Comparison of ENCODE assay signal across 10 mouse cellular contexts in genomic region chr2:29857341-29857740, GRCm38 (mm10). TPM values are rescaled to one million over a fixed set of nuclear protein-coding genes. Genes with fewer than 3 reads are reported as not detected.
A peak's percentile ranks its signal among the peaks of the same experiment; 100 is the strongest.
DNase-seq lines count a peak whose midpoint lies in the region; ATAC-seq and TF ChIP-seq lines count a peak whose summit lies in the region.
"Had no signal": no experiment of that assay in that cellular context is flagged by ENCODE, and none has a peak within 500 bp of the region (broad histone marks: within the 10 kb centered on the region; RNA-seq: fewer than 3 reads in every experiment).

No protein-coding gene starts in this region.

- in situ Hi-C loops in Patski (cut with MboI; ENCODE audit: low pct_unique_long_range_greater_than_20kb) = no loop called here

- H3K9ac ChIP-seq in limb, embryonic 14.5 days (ENCODE audit: low read depth, low read length, severe bottlenecking) = no peak overlapping the region
- H3K9ac ChIP-seq in hindbrain, embryonic 11.5 days (ENCODE audit: low read depth, low read length) = peak overlapping the region; percentile 58
- H3K9ac ChIP-seq: heart, embryonic 12.5 days had no signal

- TF ChIP-seq CTCF in Patski (IDR thresholded peaks at IDR 0.05) = no peak

- no peak overlapping the region for H3K4me3 ChIP-seq in limb, embryonic 14.5 days (replicated peaks; ENCODE audit: low read length)
- no peak overlapping the region for H3K4me3 ChIP-seq in limb, embryonic 10.5 days
- no peak overlapping the region for H3K4me3 ChIP-seq in hindbrain, embryonic 11.5 days (ENCODE audit: low read depth, low read length)
- no peak overlapping the region for H3K4me3 ChIP-seq in myocyte
- H3K4me3 ChIP-seq: heart, embryonic 12.5 days had no signal

- H3K4me2 ChIP-seq in limb, embryonic 14.5 days (replicated peaks; ENCODE audit: low read depth, low read length, severe bottlenecking) = no peak overlapping the region
- H3K4me2 ChIP-seq in hindbrain, embryonic 11.5 days (replicated peaks; ENCODE audit: low read depth, low read length) = no peak overlapping the region; the same call in 1 of the 2 replicates
- peak overlapping the region; percentile 31 for H3K4me2 ChIP-seq in myocyte (ENCODE audit: low read depth)
- H3K4me2 ChIP-seq: heart, embryonic 12.5 days had no signal

- no peak overlapping the region for H3K27ac ChIP-seq in limb, embryonic 14.5 days (replicated peaks; ENCODE audit: low read depth, low read length)
- H3K27ac ChIP-seq in limb, embryonic 10.5 days = no peak overlapping the region
- H3K27ac ChIP-seq in hindbrain, embryonic 11.5 days (ENCODE audit: low read depth, low read length) = peak overlapping the region; percentile 97

- POLR2A ChIA-PET in Patski (lab: Charles Lee) = no interaction called here

- H3K9me3 ChIP-seq in limb, embryonic 14.5 days (ENCODE audit: control insufficient read depth, low read length) = no peaks in the 10 kb centered on the region
- no peaks in the 10 kb centered on the region for H3K9me3 ChIP-seq in limb, embryonic 10.5 days (replicated peaks)
- no peaks in the 10 kb centered on the region for H3K9me3 ChIP-seq in hindbrain, embryonic 11.5 days (ENCODE audit: control insufficient read depth, low read length)
- H3K9me3 ChIP-seq: heart, embryonic 12.5 days had no signal

- no peaks in the 10 kb centered on the region for H3K4me1 ChIP-seq in limb, embryonic 14.5 days (ENCODE audit: control insufficient read depth, insufficient read depth, low read length)
- H3K4me1 ChIP-seq in limb, embryonic 10.5 days = peaks cover 9% of the 10 kb centered on the region
- peaks cover 47% of the 10 kb centered on the region for H3K4me1 ChIP-seq in hindbrain, embryonic 11.5 days (replicated peaks; ENCODE audit: control insufficient read depth, insufficient read depth, low read length)
- H3K4me1 ChIP-seq: heart, embryonic 12.5 days had no signal

- no peaks in the 10 kb centered on the region for H3K36me3 ChIP-seq in limb, embryonic 14.5 days (ENCODE audit: control insufficient read depth, insufficient read depth, low read length)
- no peaks in the 10 kb centered on the region for H3K36me3 ChIP-seq in limb, embryonic 10.5 days
- no peaks in the 10 kb centered on the region for H3K36me3 ChIP-seq in hindbrain, embryonic 11.5 days (ENCODE audit: control insufficient read depth, insufficient read depth, low read length)
- H3K36me3 ChIP-seq in myocyte (ENCODE audit: control insufficient read depth, insufficient read depth) = no peaks in the 10 kb centered on the region
- H3K36me3 ChIP-seq: heart, embryonic 12.5 days had no signal

- CTCF ChIA-PET in Patski (lab: Charles Lee) = interaction anchor here (1.7 to 2.0 kb wide), 3 partner anchors 10 to 92 kb away, joined by 4 to 6 read pairs (median 5); no protein-coding TSS in a partner anchor

- no peaks in the 10 kb centered on the region for H3K79me2 ChIP-seq in myocyte (ENCODE audit: control insufficient read depth, insufficient read depth)

- H3ac ChIP-seq in myocyte (ENCODE audit: control insufficient read depth, insufficient read length) = no peak overlapping the region

- no peak for ATAC-seq in limb, embryonic 14.5 days (ENCODE audit: low FRiP score, low read depth)
- no peak for ATAC-seq in Patski
- no peak for ATAC-seq in hindbrain, embryonic 11.5 days (ENCODE audit: low FRiP score)
- ATAC-seq in megakaryocyte, adult 5-6 weeks (ENCODE audit: poor library complexity, severe bottlenecking) = no peak

- no peaks in the 10 kb centered on the region for H3K27me3 ChIP-seq in limb, embryonic 14.5 days (ENCODE audit: control insufficient read depth, insufficient read depth, low read length)
- H3K27me3 ChIP-seq in limb, embryonic 10.5 days (ENCODE audit: low read depth, poor library complexity, severe bottlenecking) = peaks cover 34% of the 10 kb centered on the region
- H3K27me3 ChIP-seq in Patski = no peaks in the 10 kb centered on the region
- H3K27me3 ChIP-seq in hindbrain, embryonic 11.5 days (ENCODE audit: control insufficient read depth, insufficient read depth, low read length) = no peaks in the 10 kb centered on the region
- H3K27me3 ChIP-seq in myocyte (ENCODE audit: control insufficient read depth, insufficient read depth, insufficient read length) = no peaks in the 10 kb centered on the region

- 32% methylated on average over 2 of the region's 2 CpGs for WGBS in limb, embryonic 14.5 days
- 35% methylated on average over 2 of the region's 2 CpGs for WGBS in limb, embryonic 10.5 days
- WGBS in hindbrain, embryonic 11.5 days = 35% methylated on average over 2 of the region's 2 CpGs

- intact Hi-C loops in heart, postnatal 36 days (cut with DNase I) = loop anchor here (5.0 kb wide), 1 partner anchor 90 kb away; no protein-coding TSS in a partner anchor

- peak; percentile 38 for DNase-seq in limb, embryonic 14.5 days (ENCODE audit: low spot score)
- DNase-seq in limb, embryonic 10.5 days (ENCODE audit: low spot score) = no peak
- DNase-seq in Patski (ENCODE audit: low read depth, low spot score) = peak; percentile 20
- DNase-seq in hindbrain, embryonic 11.5 days (ENCODE audit: low spot score) = no peak
- no peak for DNase-seq in heart, postnatal 36 days
- DNase-seq: cerebellum, postnatal 36 days; thymus, postnatal 4 days had no signal

- no peak for TF ChIP-seq POLR2A in limb, embryonic 14.5 days (IDR thresholded peaks at IDR 0.05; ENCODE audit: borderline replicate concordance, extremely low read depth, insufficient read depth, insufficient read length)
- no peak for TF ChIP-seq POLR2A in myocyte (IDR thresholded peaks at IDR 0.05; ENCODE audit: insufficient read length, low read depth)

TF ChIP-seq in myocyte, 11 proteins besides CTCF, POLR2A, EP300 and RAD21:
- no peak for TF ChIP-seq MYOD1 (IDR thresholded peaks at IDR 0.05; ENCODE audit: control insufficient read depth in 1 of 3, insufficient read length in 2 of 3, low read depth in 2 of 3)
- TF ChIP-seq POLR2AphosphoS2 (IDR thresholded peaks at IDR 0.05; ENCODE audit: insufficient read length, low read depth) = no peak
- TF ChIP-seq MYOG (IDR thresholded peaks at IDR 0.05; ENCODE audit: control insufficient read depth in 1 of 3, insufficient read depth in 1 of 3, insufficient read length in 2 of 3, low read depth in 2 of 3) = no peak
- TF ChIP-seq CEBPB (IDR thresholded peaks at IDR 0.05; ENCODE audit: insufficient read depth, poor library complexity, severe bottlenecking) = no peak
- TF ChIP-seq REST (IDR thresholded peaks at IDR 0.05; ENCODE audit: insufficient read depth, insufficient read length) = no peak
- TF ChIP-seq SRF (IDR thresholded peaks at IDR 0.05; ENCODE audit: control insufficient read depth, insufficient read length, low read depth) = no peak
- TF ChIP-seq MAX (IDR thresholded peaks at IDR 0.05; ENCODE audit: low read depth) = no peak
- no peak for TF ChIP-seq E2F4 (IDR thresholded peaks at IDR 0.05; ENCODE audit: insufficient read depth)
- TF ChIP-seq USF1 (IDR thresholded peaks at IDR 0.05; ENCODE audit: low read depth) = no peak
- no peak for TF ChIP-seq TCF12 (IDR thresholded peaks at IDR 0.05; ENCODE audit: insufficient read depth, poor library complexity, severe bottlenecking)
- TF ChIP-seq TCF3 (IDR thresholded peaks at IDR 0.05; ENCODE audit: insufficient read length, low read depth) = no peak
TF ChIP-seq in myocyte: peak in this region for 0.

RNA-seq across cellular contexts. Expression of gene Cercam, which starts 11.6 kb away (rescaled TPM):
- polyA plus RNA-seq in limb, embryonic 14.5 days (2012; rRNA removed) = 53.7 and 75.9 TPM in 2 replicates
- polyA plus RNA-seq in limb, embryonic 14.5 days (2014; fragmentation: Nextera tagmentation; extraction: Ambion mirVana) = 24.8 and 28.1 TPM in 2 replicates
- polyA plus RNA-seq in limb, embryonic 10.5 days (2016; fragmentation: Nextera tagmentation; extraction: Ambion mirVana) = 8.9 and 11.4 TPM in 2 replicates
- polyA plus RNA-seq in Patski (2021) (12.0 TPM), myocyte (2012; fragmentation: generic; extraction: Trizol) (10.8 TPM)
- polyA plus RNA-seq in hindbrain, embryonic 11.5 days (2014; fragmentation: Nextera tagmentation; extraction: Ambion mirVana) = 16.9 and 17.1 TPM in 2 replicates
- 1 to 10 TPM; 4.4 to 4.9 TPM for total RNA-seq in heart, postnatal 36 days (2021)
- total RNA-seq in megakaryocyte, adult 5-6 weeks (2015) = 5.3 and 9.6 TPM in 2 replicates
- total RNA-seq in megakaryocyte, adult 5-6 weeks (2017) = 4.3 and 6.7 TPM in 2 replicates

RNA-seq across cellular contexts. Expression of gene Odf2, which starts 31.7 kb away (rescaled TPM):
- 84.6 and 88.0 TPM in 2 replicates for polyA plus RNA-seq in limb, embryonic 14.5 days (2012; rRNA removed)
- 42.3 and 47.0 TPM in 2 replicates for polyA plus RNA-seq in limb, embryonic 14.5 days (2014; fragmentation: Nextera tagmentation; extraction: Ambion mirVana)
- 101 and 105 TPM in 2 replicates for polyA plus RNA-seq in limb, embryonic 10.5 days (2016; fragmentation: Nextera tagmentation; extraction: Ambion mirVana)
- polyA plus RNA-seq in Patski (2021) (59.7 TPM), myocyte (2012; fragmentation: generic; extraction: Trizol) (37.8 TPM)
- 83.2 and 89.0 TPM in 2 replicates for polyA plus RNA-seq in hindbrain, embryonic 11.5 days (2014; fragmentation: Nextera tagmentation; extraction: Ambion mirVana)
- 10 to 100 TPM; 24.0 to 29.7 TPM for total RNA-seq in heart, postnatal 36 days (2021)
- total RNA-seq in megakaryocyte, adult 5-6 weeks (2015) = 28.2 and 29.9 TPM in 2 replicates
- total RNA-seq in megakaryocyte, adult 5-6 weeks (2017) = 85.0 and 88.4 TPM in 2 replicates

RNA-seq across cellular contexts. Expression of gene Urm1, which starts 37.5 kb away (rescaled TPM):
- 68.3 and 87.6 TPM in 2 replicates for polyA plus RNA-seq in limb, embryonic 14.5 days (2012; rRNA removed)
- polyA plus RNA-seq in limb, embryonic 14.5 days (2014; fragmentation: Nextera tagmentation; extraction: Ambion mirVana) = 26.3 and 28.3 TPM in 2 replicates
- polyA plus RNA-seq in limb, embryonic 10.5 days (2016; fragmentation: Nextera tagmentation; extraction: Ambion mirVana) = 20.4 and 25.1 TPM in 2 replicates
- 50.0 TPM for polyA plus RNA-seq in Patski (2021)
- polyA plus RNA-seq in hindbrain, embryonic 11.5 days (2014; fragmentation: Nextera tagmentation; extraction: Ambion mirVana) = 17.4 and 29.0 TPM in 2 replicates
- 43.8 TPM for polyA plus RNA-seq in myocyte (2012; fragmentation: generic; extraction: Trizol)
- total RNA-seq in heart, postnatal 36 days (2021) = 10 to 100 TPM; 30.4 to 34.2 TPM
- total RNA-seq in megakaryocyte, adult 5-6 weeks (2015) = 8.2 and 9.3 TPM in 2 replicates
- total RNA-seq in megakaryocyte, adult 5-6 weeks (2017) = 16.1 and 17.8 TPM in 2 replicates

RNA-seq across cellular contexts. Expression of gene Slc27a4, which starts 54.9 kb away (rescaled TPM):
- polyA plus RNA-seq in limb, embryonic 14.5 days (2012; rRNA removed) = 24.0 and 29.7 TPM in 2 replicates
- polyA plus RNA-seq in limb, embryonic 14.5 days (2014; fragmentation: Nextera tagmentation; extraction: Ambion mirVana) = 17.1 and 17.7 TPM in 2 replicates
- polyA plus RNA-seq in limb, embryonic 10.5 days (2016; fragmentation: Nextera tagmentation; extraction: Ambion mirVana) = 8.5 and 9.8 TPM in 2 replicates
- 31.4 TPM for polyA plus RNA-seq in Patski (2021)
- 17.9 and 18.4 TPM in 2 replicates for polyA plus RNA-seq in hindbrain, embryonic 11.5 days (2014; fragmentation: Nextera tagmentation; extraction: Ambion mirVana)
- polyA plus RNA-seq in myocyte (2012; fragmentation: generic; extraction: Trizol) = 26.8 TPM
- 10 to 100 TPM; 16.2 to 19.3 TPM for total RNA-seq in heart, postnatal 36 days (2021)
- total RNA-seq in megakaryocyte, adult 5-6 weeks (2015) = 14.1 and 17.7 TPM in 2 replicates
- total RNA-seq in megakaryocyte, adult 5-6 weeks (2017) = 17.4 and 18.0 TPM in 2 replicates

Comparison
In these comparisons a context has a peak if more than half of its experiments do, and no peak if none do; other contexts are left out.
1. DNase-seq: peak in limb, embryonic 14.5 days (single experiment) and Patski (single experiment); none in limb, embryonic 10.5 days (single experiment), hindbrain, embryonic 11.5 days (single experiment) and heart, postnatal 36 days (0 of 2).